Mouse (Mus musculus): Measurements from ENCODE around the gene Ints3. TPM values are rescaled to one million over a fixed set of nuclear protein-coding genes. Genes with fewer than 3 reads are reported as not detected.

Ints3 gene
- polyA plus RNA-seq, 1 experiment from 2014 or later, result 53.5 TPM

DNA sequence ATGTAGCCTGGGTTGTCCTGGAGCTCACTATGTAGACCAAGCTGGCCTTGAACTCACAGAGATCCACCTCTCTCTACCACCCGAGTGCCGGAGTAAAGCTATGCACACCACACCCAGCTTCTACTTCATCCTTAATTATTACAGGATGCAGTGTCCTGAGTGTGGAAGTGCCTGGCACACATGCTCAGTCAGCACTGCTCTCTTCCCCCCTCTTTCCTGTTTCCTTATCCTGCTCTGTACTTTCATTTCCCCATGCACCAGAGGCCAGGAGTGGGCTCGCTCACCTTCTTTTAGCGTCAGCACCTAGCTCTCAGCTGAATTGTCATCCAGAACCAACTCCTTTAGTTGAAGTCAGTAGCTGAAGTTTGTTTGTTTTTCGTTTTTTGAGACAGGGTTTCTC lies 26.9 kb upstream of the Ints3 start:
- 69% methylated on average over 5 of the region's 5 CpGs for WGBS
- no peak for DNase-seq (ENCODE audit: low spot score)
- H3K27me3 ChIP-seq (ENCODE audit: low read depth, poor library complexity, severe bottlenecking), result peaks cover 51% of the 10 kb centered on the region

DNA sequence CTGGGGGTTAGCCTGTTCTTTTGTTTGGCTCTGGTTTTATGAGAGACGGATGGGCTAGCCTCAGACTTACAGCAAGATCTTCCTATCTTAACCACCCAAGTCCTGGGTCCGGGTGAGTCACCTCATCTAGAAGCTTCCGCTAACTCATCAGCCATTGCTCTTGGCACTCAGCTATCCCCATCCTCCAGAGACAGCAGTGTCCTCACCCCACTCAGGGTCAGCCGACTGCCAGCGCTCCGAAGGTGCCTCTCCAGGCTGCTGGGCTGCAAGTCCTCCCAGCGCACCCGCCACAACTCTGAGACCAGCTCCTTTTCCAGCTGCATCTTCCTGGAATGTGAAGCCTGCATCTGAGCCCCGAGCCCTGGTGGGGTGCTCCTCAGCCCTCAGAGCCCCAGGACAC lies 26.3 kb upstream of the Ints3 start:
- 82% methylated on average over 9 of the region's 9 CpGs for WGBS
- Histone ChIP-seq H3K4me3 (no peak overlapping the region), H3K36me3 (no peaks in the 10 kb centered on the region), H3K4me1 (peaks cover 6% of the 10 kb centered on the region), H3K27me3 (ENCODE audit: low read depth, poor library complexity, severe bottlenecking) (peaks cover 45% of the 10 kb centered on the region), H3K9me3 (replicated peaks) (no peaks in the 10 kb centered on the region), H3K27ac (no peak overlapping the region)
- no peak for DNase-seq (ENCODE audit: low spot score)

More for the DNA sequence above, 26.9 kb upstream of the Ints3 start:
- Histone ChIP-seq H3K4me3 (no peak overlapping the region), H3K4me1 (peaks cover 11% of the 10 kb centered on the region), H3K36me3 (no peaks in the 10 kb centered on the region), H3K27ac (no peak overlapping the region), H3K9me3 (replicated peaks) (no peaks in the 10 kb centered on the region)

DNA sequence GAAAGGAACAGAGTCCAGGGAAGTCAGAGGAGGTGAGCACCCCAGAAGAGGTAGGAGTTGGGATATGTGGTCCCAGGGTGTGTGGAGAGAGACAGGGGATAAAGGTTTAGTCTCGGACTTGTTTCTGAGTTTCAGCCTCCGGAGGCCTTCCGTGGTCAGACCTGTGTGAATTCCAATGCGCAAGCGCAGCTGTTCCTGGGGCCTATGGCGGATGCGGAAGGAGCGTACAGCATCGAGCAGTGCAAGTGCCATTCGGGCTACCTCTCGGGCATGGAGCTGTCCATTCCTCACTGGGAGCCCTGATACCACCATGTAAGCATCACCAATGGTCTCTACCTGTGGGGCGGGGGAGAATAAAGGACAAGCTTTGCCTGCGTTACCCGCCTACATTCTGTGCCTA lies 21.5 kb upstream of the Ints3 start:
- Histone ChIP-seq H3K36me3 (no peaks in the 10 kb centered on the region), H3K4me1 (peaks cover 16% of the 10 kb centered on the region)
- 88% methylated on average over 14 of the region's 14 CpGs for WGBS

DNA sequence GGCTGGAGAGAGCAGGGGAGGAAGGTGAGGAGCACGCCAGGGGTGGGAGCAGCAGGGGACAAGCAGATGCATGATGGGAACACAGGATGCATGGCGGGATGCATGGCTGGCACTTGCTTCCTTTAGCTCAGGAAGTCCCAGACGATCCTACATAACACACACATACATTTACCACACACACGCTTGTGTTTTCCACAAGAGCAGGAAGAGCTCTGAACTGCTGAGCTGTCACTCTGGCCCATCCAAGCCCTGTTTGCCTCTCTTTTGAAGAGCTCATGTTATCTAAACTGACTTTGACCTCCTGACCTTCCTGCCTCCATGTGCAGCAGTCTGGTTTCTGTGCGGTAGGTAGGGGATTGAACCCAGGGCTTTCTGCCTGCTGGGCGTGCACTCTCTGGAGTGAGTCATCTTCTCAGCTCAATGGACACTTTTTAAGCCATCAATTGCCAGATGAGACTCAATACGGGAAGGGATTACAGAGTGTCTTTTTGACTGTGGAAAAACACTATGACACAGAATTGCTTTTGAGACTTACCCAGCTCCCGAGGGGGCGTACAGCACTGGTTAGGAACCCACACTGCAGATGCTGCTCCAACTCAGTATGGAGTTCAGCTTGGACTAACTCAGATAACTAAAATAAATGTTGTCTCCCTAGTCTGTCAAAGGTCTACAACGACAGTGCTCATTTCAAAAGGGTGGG lies 18.1 kb upstream of the Ints3 start:
- Histone ChIP-seq H3K27me3 (ENCODE audit: low read depth, poor library complexity, severe bottlenecking) (no peaks in the 10 kb centered on the region), H3K27ac (peak overlapping the region; percentile 25), H3K4me3 (peak overlapping the region; percentile 27; the same call in 1 of the 2 replicates), H3K9me3 (replicated peaks) (no peaks in the 10 kb centered on the region), H3K4me1 (peaks cover 35% of the 10 kb centered on the region), H3K36me3 (no peaks in the 10 kb centered on the region)
- DNase-seq (ENCODE audit: low spot score), result no peak
- 50% methylated on average over 10 of the region's 10 CpGs for WGBS

More for the DNA sequence above, 21.5 kb upstream of the Ints3 start:
- Histone ChIP-seq H3K27me3 (ENCODE audit: low read depth, poor library complexity, severe bottlenecking) (no peaks in the 10 kb centered on the region), H3K9me3 (replicated peaks) (no peaks in the 10 kb centered on the region), H3K4me3 (no peak overlapping the region), H3K27ac (0 out of 2 replicates have a peak overlapping the region, but pooled peaks have one; percentile 12)
- no peak for DNase-seq (ENCODE audit: low spot score)

DNA sequence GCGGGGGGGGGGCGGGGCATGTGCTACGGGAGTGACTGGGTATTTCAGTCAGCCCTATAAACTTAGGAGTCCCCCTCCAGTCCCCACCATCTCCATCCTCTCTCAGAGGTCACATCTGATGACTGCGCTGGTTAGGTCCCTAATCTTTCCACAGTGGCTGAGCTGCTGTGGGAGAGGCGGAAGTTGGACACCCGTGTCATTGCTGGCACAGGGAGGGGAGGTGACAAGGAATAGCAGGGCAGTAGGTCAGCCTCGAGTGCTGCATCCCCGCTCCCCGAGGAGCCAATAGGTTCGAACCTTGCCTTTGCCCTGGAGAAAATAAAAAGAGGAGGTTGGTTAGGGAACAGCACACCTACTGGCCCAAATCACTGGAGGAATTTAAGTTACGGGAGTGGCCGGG lies 17.5 kb upstream of the Ints3 start:
- H3K4me1 ChIP-seq, result peaks cover 42% of the 10 kb centered on the region
- H3K36me3 ChIP-seq, result no peaks in the 10 kb centered on the region
- no peaks in the 10 kb centered on the region for H3K27me3 ChIP-seq (ENCODE audit: low read depth, poor library complexity, severe bottlenecking)
- H3K27ac ChIP-seq, result peak overlapping the region; percentile 25
- H3K4me3 ChIP-seq, result peak overlapping the region; percentile 27
- DNase-seq (ENCODE audit: low spot score), result no peak
- WGBS, result 28% methylated on average over 12 of the region's 12 CpGs
- H3K9me3 ChIP-seq (replicated peaks), result no peaks in the 10 kb centered on the region

DNA sequence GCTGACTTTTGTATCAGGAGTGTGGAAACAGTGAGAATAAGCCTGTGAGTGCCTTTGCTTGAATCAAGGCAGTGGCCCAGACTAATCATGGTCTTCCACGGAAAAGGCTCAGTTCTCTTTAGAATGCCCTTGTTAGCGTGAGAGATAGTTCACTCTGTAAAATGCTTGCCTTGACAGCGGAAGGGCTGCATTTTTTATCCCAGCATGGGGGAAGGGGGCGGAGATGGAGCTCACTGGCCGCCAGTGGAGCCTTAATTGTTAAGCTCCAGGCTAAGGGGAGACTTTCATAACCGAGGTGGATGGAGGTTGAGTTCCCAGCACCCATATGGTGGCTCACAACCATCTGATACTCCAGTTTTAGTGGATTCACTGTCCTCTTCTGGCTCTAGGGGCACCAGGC lies 15.2 kb upstream of the Ints3 start:
- H3K27me3 ChIP-seq (ENCODE audit: low read depth, poor library complexity, severe bottlenecking), result no peaks in the 10 kb centered on the region

DNA sequence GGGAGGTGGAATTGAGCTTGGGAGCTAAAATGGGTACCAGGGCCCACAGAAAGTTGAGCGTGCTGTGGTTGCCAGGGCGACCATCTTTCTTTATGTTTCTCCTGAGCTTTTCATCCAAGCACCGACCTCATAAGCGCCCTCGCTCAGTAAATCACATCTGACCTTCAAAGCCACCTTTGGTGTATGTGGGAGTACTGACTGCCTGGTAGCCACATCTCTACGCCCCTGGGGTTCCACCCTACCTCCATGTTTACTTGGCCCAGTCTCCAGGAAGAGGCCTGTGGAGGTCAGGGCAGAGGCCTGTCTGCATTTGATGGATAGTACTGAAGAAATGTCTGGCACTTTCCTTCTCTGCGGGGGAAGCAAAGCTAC lies 13.7 kb upstream of the Ints3 start:
- Histone ChIP-seq H3K36me3 (no peaks in the 10 kb centered on the region), H3K9me3 (replicated peaks) (no peaks in the 10 kb centered on the region), H3K27ac (peak overlapping the region; percentile 96), H3K4me3 (peak overlapping the region; percentile 47), H3K4me1 (peaks cover 52% of the 10 kb centered on the region), H3K27me3 (ENCODE audit: low read depth, poor library complexity, severe bottlenecking) (no peaks in the 10 kb centered on the region)
- 32% methylated on average over 7 of the region's 7 CpGs for WGBS
- peak; percentile 66 for DNase-seq (ENCODE audit: low spot score)

More for the DNA sequence above, 15.2 kb upstream of the Ints3 start:
- DNase-seq (ENCODE audit: low spot score), result no peak
- Histone ChIP-seq H3K4me3 (no peak overlapping the region), H3K36me3 (no peaks in the 10 kb centered on the region), H3K9me3 (replicated peaks) (no peaks in the 10 kb centered on the region), H3K4me1 (peaks cover 47% of the 10 kb centered on the region), H3K27ac (peak overlapping the region; percentile 96)
- WGBS, result 34% methylated on average over 6 of the region's 6 CpGs

DNA sequence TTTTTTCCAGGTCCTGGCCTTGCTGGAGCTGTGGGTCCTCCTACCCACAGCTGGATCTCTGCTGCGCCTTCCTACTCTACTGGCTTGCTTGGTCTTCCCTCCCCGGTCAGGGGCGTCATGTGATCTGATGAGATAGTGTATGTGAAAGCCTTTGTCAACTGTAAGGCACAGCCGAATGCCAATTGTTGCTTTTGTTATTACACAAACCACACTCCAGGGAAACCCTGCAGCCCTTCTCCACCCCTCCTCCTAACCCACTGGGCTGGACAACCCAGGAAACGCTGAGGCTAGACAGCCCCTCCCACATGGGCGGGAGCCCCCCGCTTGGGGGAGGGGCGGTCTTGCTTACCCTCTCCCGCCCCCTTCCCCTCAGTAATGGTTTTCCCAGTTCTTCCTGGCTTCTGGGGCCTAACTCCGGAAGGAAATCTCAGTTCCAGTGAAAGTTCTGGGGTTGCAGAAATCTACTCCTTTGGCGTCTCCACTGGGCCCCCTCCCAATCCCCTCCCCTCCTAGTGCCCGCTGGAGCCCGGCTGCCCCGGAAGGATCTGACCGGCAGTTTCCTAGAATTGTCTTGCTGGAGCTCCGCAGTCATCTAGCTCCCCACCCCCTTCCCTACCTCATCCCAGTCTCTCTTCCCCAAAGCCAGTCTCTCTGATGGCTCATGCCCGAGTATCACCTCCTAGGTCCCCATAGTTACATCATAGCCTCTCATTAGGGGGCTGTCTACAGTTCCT lies 13.1 kb upstream of the Ints3 start:
- peak overlapping the region; percentile 47 for H3K4me3 ChIP-seq
- H3K9me3 ChIP-seq (replicated peaks), result no peaks in the 10 kb centered on the region
- H3K27ac ChIP-seq, result peak overlapping the region; percentile 96
- H3K36me3 ChIP-seq, result no peaks in the 10 kb centered on the region
- H3K4me1 ChIP-seq, result peaks cover 49% of the 10 kb centered on the region
- DNase-seq (ENCODE audit: low spot score), result peak; percentile 89
- WGBS, result 1% methylated on average over 17 of the region's 17 CpGs
- no peaks in the 10 kb centered on the region for H3K27me3 ChIP-seq (ENCODE audit: low read depth, poor library complexity, severe bottlenecking)

DNA sequence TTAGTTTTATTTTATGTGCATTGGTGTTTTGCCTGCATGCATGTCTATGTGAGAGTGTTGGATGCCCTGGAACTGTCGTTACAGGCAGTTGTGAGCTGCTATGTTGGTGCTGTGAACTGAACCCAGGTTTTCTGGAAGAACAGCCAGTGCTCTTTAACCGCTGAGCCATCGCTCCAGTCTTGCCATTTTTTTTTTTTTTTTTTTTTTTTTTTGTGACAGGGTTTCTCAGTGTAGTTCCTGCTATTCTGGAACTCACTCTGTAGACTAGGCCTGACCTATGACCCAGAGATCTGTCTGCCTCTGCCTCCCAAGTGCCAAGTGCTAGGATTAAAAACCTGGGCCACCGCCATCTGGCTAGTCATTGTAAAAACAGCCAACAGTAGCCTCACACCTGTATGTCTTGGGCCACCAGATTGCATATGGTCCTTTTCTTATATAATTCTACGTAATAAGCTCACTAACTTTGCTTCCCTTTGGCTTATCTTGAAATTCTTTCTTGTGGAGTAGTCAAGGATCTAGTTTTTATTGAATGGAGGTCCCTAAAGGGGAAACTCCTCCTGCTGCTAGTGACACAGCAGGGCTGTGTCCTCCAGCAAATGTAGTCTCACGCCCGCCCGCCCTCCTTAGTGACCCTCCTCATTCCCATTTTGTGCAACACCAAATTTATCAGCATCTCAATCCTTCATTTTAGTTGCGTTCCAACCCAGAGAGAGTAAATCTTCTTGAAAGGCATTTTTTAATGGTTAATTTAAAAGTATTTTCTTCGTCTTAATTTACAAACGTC lies 12.2 kb upstream of the Ints3 start:
- Histone ChIP-seq H3K27ac (peak overlapping the region; percentile 96), H3K9me3 (replicated peaks) (no peaks in the 10 kb centered on the region), H3K4me3 (peak overlapping the region; percentile 47), H3K27me3 (ENCODE audit: low read depth, poor library complexity, severe bottlenecking) (no peaks in the 10 kb centered on the region), H3K4me1 (peaks cover 40% of the 10 kb centered on the region), H3K36me3 (no peaks in the 10 kb centered on the region)
- 73% methylated on average over 11 of the region's 11 CpGs for WGBS
- DNase-seq (ENCODE audit: low spot score), result no peak

DNA sequence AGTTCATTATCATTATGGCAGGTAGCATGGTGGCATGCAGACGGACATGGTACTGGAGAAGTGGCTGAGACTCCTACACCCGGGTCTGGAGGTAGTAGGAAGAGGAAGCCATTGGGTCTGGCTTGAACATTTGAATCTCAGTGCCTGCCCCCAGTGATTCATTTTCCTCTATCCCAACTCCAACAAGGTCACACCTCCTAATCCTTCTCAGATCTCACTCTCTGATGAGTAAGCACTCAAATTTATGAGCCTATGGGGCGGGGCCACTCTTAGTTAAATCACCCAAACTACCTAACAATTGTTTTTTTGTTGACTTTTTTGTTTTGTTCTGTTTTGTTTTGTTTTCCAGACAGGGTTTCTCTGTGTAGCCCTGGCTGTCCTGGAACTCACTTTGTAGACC lies 10.6 kb upstream of the Ints3 start:
- Histone ChIP-seq H3K27me3 (ENCODE audit: low read depth, poor library complexity, severe bottlenecking) (no peaks in the 10 kb centered on the region), H3K36me3 (no peaks in the 10 kb centered on the region), H3K9me3 (replicated peaks) (no peaks in the 10 kb centered on the region), H3K27ac (peak overlapping the region; percentile 5; the same call in 1 of the 2 replicates), H3K4me3 (no peak overlapping the region), H3K4me1 (peaks cover 37% of the 10 kb centered on the region)
- no peak for DNase-seq (ENCODE audit: low spot score)
- WGBS, result 88% methylated on average over 3 of the region's 3 CpGs

DNA sequence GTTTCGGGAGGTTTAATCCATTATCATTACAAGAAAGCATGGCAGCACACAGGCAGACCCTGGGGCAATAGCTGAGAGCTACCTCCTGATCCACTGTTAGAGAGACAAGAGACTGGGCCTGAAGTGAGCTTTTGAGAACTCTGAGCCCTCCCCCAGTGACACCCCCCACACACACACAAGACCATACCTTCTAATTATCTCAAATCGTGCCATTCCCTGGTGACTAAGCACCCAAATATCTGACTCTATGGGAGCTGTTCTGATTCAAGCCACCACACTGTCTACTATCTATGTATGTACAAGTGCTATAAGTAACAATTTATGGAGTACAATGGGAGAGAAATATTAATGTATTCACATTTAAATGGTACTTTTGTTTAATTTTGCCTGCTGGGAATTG lies 7.3 kb upstream of the Ints3 start:
- no peaks in the 10 kb centered on the region for H3K27me3 ChIP-seq (ENCODE audit: low read depth, poor library complexity, severe bottlenecking)
- H3K9me3 ChIP-seq (replicated peaks), result no peaks in the 10 kb centered on the region
- H3K4me3 ChIP-seq, result no peak overlapping the region
- no peak for DNase-seq (ENCODE audit: low spot score)
- peaks cover 9% of the 10 kb centered on the region for H3K4me1 ChIP-seq
- no peak overlapping the region for H3K27ac ChIP-seq
- no peaks in the 10 kb centered on the region for H3K36me3 ChIP-seq
- 83% methylated on average over 2 of the region's 2 CpGs for WGBS

DNA sequence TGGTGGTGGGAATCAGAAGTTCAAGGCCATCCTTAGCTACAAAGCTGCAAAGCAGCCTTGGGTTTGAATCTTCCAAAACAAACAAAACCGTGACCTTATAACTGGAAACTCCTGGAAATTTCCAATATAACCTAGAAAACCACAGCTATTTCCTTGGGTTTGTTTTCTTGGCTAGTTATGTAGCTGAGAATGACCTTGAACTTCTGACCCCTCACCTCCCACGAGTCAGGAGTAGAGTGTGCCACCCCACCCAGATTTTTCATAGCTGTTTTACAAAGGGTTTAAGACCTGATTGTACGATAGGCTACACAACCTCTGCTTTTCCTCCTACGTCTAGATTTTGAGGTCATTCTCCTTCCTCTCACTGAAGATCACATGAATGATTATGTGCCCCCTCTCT lies 3.7 kb upstream of the Ints3 start:
- no peak overlapping the region for H3K4me3 ChIP-seq
- 80% methylated on average over 4 of the region's 4 CpGs for WGBS
- H3K36me3 ChIP-seq, result no peaks in the 10 kb centered on the region
- H3K27ac ChIP-seq, result no peak overlapping the region
- H3K9me3 ChIP-seq (replicated peaks), result no peaks in the 10 kb centered on the region
- H3K4me1 ChIP-seq, result peaks cover 12% of the 10 kb centered on the region
- H3K27me3 ChIP-seq (ENCODE audit: low read depth, poor library complexity, severe bottlenecking), result no peaks in the 10 kb centered on the region
- DNase-seq (ENCODE audit: low spot score), result no peak

Data from limb, embryonic 10.5 days (tissue).